Mouse (Mus musculus): ENCODE measurements around the gene Nsf.

DNA sequence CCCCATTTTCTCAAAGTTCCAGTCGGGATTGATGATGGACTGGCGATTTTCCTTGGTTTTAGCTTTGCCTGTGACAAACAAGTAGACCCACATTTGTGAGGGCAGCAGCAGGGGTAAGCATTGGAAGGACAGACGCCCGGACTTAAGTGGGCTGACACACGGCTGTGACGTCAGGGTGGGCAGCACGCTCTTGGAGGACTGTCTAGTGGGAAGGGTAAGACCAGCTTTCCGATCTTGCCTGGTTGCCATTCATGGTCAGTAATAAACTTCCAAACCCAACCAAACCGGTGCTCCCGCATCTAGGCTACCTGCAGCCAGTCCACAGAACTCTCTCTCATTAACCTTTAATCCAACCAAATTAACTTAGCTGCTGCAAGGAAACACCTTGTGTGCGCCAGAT, 43.3 kb downstream of the Nsf start:
- no peak for TF ChIP-seq POLR2A (IDR thresholded peaks at IDR 0.05; ENCODE audit: low read depth, low read length)
- TF ChIP-seq CTCF (IDR thresholded peaks at IDR 0.05; ENCODE audit: borderline replicate concordance, insufficient read depth, low read length), result no peak

Measured in embryonic fibroblast, embryonic 13.5 days (primary cell).